Mouse (Mus musculus) embryonic facial prominence, embryonic 11.5 days (tissue): ENCODE data around the gene Jchain. TPM values are rescaled to one million over a fixed set of nuclear protein-coding genes. Genes with fewer than 3 reads are reported as not detected.
A peak's percentile ranks its signal among the peaks of the same experiment; 100 is the strongest.

ENCODE experiments used
- ATAC-seq: fragments of 200-750 bp; cut with Nextera tagmentation; replicated peaks from 2 replicates; pipeline ENCODE4 v1.8.0; 2017; ENCODE audit warnings: low read depth; ENCODE audit not compliant: insufficient number of reproducible peaks, low FRiP score, low TSS enrichment
- DNase-seq: peaks from one replicate; pipeline ENCODE4 v3.0.0-alpha.2; 2015; ENCODE audit warnings: low spot score
- H3K27ac ChIP-seq: fragments of 300-500 bp; sonication (generic); replicated peaks from 2 replicates; pipeline ENCODE4 v1.5.1; 2014; ENCODE audit warnings: mild to moderate bottlenecking, low read depth, low read length, control low read depth
- H3K27me3 ChIP-seq: fragments of 300-500 bp; sonication (generic); 2 replicates; pipeline ENCODE4 v1.6.1; 2014; ENCODE audit warnings: mild to moderate bottlenecking, low read length, moderate library complexity, mixed read lengths; ENCODE audit not compliant: control insufficient read depth, insufficient read depth
- H3K36me3 ChIP-seq: fragments of 300-500 bp; sonication (generic); replicated peaks from 2 replicates; pipeline ENCODE4 v1.6.1; 2014; ENCODE audit warnings: low read depth, mild to moderate bottlenecking, low read length, moderate library complexity, mixed read lengths; ENCODE audit not compliant: control insufficient read depth, insufficient read depth
- H3K4me1 ChIP-seq: fragments of 300-500 bp; sonication (generic); 2 replicates; pipeline ENCODE4 v1.6.1; 2014; ENCODE audit warnings: low read length, mixed read lengths; ENCODE audit not compliant: control insufficient read depth, insufficient read depth
- H3K4me2 ChIP-seq: fragments of 300-500 bp; sonication (generic); 2 replicates; pipeline ENCODE4 v1.6.1; 2014; ENCODE audit warnings: low read depth, mild to moderate bottlenecking, control low read depth, low read length, moderate library complexity
- H3K4me3 ChIP-seq: fragments of 300-500 bp; sonication (generic); 2 replicates; pipeline ENCODE4 v1.5.1; 2014; ENCODE audit warnings: low read depth, low read length, control low read depth
- H3K9ac ChIP-seq: fragments of 300-500 bp; sonication (generic); replicated peaks from 2 replicates; pipeline ENCODE4 v1.6.1; 2014; ENCODE audit warnings: mild to moderate bottlenecking, control low read depth, low read length
- H3K9me3 ChIP-seq: fragments of 300-500 bp; sonication (generic); replicated peaks from 2 replicates; pipeline ENCODE4 v1.6.1; 2016; ENCODE audit warnings: mild to moderate bottlenecking, low read length, inconsistent platforms, mixed read lengths; ENCODE audit not compliant: control insufficient read depth
- WGBS: fragments of 180-500 bp; shearing (Covaris S2); extraction: QIAGEN DNeasy Blood & Tissue Kit; methylation state at CpG from one replicate; pipeline ENCODE4 v1.1.7; 2014; 5-methylcytosine and 5-hydroxymethylcytosine counted together
- polyA plus RNA-seq: library from polyadenylated mRNA; unstranded; fragments of >200 nt; fragmentation: Nextera tagmentation; extraction: Ambion mirVana; gene quantifications from 2 replicates; pipeline ENCODE4 v1.2.1, GENCODE M21; 2014

Gene Jchain
- 0.35 and 0.39 TPM in 2 replicates for polyA plus RNA-seq

DNA sequence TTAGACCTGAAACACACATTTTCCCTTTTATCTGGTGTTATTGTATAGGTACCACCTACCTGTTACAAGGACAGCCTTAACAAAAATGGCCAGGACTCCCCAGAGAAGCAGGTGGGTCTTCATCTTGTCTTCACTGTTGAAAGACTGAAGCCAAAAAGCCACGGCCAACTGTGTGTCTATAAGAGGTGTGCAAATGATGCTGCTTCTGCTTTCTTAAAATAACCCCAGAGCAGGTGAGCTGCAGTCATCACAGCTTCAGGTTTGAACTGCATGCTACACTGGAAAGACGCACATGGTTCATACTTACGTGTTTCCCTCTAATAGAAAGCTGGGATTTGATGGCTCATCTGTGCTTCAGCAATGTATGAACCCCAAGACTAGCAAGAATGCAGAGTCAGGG lies at the start of gene Jchain:
Gene Jchain, minus strand, starts transcription at position 235 of the 400 bp plus-strand sequence.
- Histone ChIP-seq H3K9ac (no peak within 1 kb of the TSS), H3K4me3 (no peak within 1 kb of the TSS), H3K4me2 (no peak within 1 kb of the TSS), H3K36me3 (no peaks in the 10 kb centered on the region), H3K4me1 (no peaks in the 10 kb centered on the region), H3K27ac (no peak within 1 kb of the TSS), H3K9me3 (no peaks in the 10 kb centered on the region), H3K27me3 (no peaks in the 10 kb centered on the region)
- 92% methylated on average over 3 of the region's 3 CpGs for WGBS
- DNase-seq (no peak), ATAC-seq (no peak)

DNA sequence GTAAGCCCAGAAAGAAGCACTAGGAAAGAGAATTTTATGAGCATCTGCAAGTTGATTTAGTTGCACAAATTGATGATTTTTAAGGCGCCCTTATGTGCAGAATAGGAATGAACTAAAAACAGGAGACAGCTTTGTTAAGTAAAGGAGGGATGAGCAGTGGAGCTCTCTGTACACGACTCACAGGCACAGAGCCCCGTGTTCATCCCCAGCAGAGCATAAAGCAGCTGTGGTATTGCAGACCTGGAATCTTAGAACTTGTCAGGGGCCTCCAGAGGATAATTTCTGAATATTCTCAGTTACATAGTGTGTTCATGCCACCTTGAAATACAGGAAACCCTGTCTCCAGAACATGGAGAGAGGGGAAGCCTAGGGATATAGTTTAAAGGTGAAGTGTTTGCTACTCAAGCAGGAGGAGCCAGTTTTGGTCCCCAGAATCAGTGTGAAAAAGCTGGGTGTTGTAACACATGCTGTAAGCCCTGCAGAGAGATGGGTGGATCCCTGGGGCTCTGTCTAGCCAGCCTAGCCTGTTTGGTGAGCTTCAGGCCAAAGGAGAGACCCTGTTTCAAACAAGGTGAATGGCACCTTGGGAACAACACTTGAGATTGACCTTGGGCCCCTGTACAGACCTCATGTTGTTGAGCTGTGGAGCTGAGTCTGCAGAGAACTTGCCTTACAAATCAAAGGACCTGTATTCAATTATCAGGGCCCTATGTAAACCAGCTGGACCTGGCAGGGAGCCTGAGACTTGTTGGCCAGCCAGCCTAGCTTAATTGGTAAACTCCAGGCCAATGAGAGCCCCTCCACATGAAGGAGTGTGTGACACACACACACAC lies 48.0 kb upstream of the Jchain start:
- 79% methylated on average over 3 of the region's 3 CpGs for WGBS
- Histone ChIP-seq H3K4me1 (no peaks in the 10 kb centered on the region), H3K27ac (no peak overlapping the region), H3K9me3 (no peaks in the 10 kb centered on the region), H3K27me3 (no peaks in the 10 kb centered on the region), H3K4me3 (no peak overlapping the region), H3K36me3 (no peaks in the 10 kb centered on the region), H3K4me2 (no peak overlapping the region), H3K9ac (no peak overlapping the region)
- ATAC-seq: no peak; the same call in 1 of the 2 replicates
- DNase-seq: peak; percentile 48

DNA sequence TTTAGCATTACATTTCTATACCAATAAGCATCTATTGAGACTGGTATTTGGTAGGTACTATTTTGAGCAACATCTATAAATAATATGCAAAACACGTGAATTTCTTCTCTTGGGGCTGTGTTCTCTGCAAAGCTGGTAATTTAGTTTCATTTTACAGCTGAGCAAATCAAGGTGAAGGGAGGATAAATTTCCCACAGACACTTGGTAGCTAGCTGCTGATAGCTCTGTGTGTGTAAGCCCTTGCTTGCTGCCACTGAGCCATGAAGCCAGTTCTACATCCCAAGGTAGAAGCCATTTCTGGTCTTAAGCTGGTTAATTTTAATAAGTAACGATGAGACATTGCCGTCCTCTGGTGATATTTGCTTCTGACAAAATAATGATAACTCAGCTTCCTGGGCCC lies 47.1 kb upstream of the Jchain start:
- Histone ChIP-seq H3K4me1 (no peaks in the 10 kb centered on the region), H3K9ac (no peak overlapping the region), H3K9me3 (no peaks in the 10 kb centered on the region), H3K27ac (no peak overlapping the region), H3K27me3 (no peaks in the 10 kb centered on the region), H3K4me2 (no peak overlapping the region), H3K4me3 (no peak overlapping the region), H3K36me3 (no peaks in the 10 kb centered on the region)
- DNase-seq (no peak), ATAC-seq (no peak)
- 88% methylated on average over 3 of the region's 3 CpGs for WGBS

DNA sequence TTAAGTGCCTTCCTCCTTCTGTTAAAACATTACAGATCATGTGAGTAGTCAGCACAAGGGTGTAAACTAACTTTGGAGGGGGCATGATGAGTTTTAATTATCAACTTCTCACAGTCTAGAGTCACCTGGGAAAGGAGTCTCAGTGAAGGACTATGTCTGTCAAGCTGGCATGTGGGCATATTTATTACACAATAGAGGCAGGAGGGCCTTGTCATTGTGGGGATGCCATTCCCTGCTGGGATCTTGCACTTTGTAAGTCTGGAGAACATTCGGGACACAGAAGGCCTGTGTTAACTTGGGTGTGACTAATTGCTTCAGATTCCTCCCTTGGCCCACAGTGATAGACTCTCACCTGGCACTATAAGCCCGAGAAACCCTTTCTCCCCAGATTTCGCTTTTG lies 41.9 kb upstream of the Jchain start:
- no peak overlapping the region for H3K27ac ChIP-seq
- H3K4me3 ChIP-seq: no peak overlapping the region
- H3K36me3 ChIP-seq: no peaks in the 10 kb centered on the region
- H3K4me1 ChIP-seq: no peaks in the 10 kb centered on the region
- no peak overlapping the region for H3K9ac ChIP-seq
- no peak overlapping the region for H3K4me2 ChIP-seq
- no peaks in the 10 kb centered on the region for H3K27me3 ChIP-seq
- DNase-seq: no peak
- ATAC-seq: no peak
- WGBS: 76% methylated on average over 3 of the region's 3 CpGs
- H3K9me3 ChIP-seq: no peaks in the 10 kb centered on the region

DNA sequence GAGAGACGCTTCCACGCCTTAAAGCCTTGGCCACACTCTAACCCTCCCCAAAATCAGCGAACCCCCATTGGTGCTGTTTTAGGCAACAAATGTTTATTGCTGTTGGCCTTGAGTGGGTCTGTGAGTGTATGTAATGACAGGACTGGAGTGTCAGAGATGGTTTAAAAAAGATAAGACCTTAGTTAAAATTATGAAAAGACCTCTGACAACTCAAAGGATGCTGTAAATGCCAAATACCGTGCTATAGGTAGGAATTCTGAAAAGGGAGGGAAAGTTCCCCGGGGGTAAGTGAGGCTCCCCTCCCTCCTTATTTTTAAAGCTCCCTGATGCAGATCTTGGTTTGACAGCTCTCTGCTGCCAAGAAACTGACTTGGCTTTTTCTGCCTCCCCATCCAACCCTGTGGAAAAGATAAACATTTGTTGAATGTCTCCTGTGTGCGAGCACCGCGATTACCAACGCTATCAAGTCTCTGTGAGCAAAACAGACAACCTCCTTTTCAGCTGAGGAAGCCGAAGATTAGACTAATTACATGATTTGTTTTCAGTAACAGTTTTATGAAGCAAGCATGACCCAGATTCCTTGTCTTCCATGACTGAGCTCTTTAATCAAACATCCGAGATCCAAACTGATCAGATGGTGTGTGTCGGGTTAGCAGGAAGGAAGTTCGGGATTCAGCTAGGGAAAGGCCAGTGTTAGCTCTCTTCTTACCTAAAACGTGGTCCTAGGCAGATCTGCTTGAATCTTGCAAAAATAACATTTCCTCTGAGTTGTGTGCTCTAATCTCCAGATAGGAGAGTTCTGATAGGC lies 38.5 kb upstream of the Jchain start:
- H3K9me3 ChIP-seq: no peaks in the 10 kb centered on the region
- WGBS: 4% methylated on average over 14 of the region's 14 CpGs
- no peaks in the 10 kb centered on the region for H3K4me1 ChIP-seq
- peak; percentile 21 for DNase-seq
- H3K27me3 ChIP-seq: no peaks in the 10 kb centered on the region
- H3K9ac ChIP-seq: peak overlapping the region; percentile 75
- H3K4me3 ChIP-seq: peak overlapping the region; percentile 87
- no peak for ATAC-seq
- H3K27ac ChIP-seq: no peak overlapping the region
- peak overlapping the region; percentile 76 for H3K4me2 ChIP-seq
- H3K36me3 ChIP-seq: no peaks in the 10 kb centered on the region

DNA sequence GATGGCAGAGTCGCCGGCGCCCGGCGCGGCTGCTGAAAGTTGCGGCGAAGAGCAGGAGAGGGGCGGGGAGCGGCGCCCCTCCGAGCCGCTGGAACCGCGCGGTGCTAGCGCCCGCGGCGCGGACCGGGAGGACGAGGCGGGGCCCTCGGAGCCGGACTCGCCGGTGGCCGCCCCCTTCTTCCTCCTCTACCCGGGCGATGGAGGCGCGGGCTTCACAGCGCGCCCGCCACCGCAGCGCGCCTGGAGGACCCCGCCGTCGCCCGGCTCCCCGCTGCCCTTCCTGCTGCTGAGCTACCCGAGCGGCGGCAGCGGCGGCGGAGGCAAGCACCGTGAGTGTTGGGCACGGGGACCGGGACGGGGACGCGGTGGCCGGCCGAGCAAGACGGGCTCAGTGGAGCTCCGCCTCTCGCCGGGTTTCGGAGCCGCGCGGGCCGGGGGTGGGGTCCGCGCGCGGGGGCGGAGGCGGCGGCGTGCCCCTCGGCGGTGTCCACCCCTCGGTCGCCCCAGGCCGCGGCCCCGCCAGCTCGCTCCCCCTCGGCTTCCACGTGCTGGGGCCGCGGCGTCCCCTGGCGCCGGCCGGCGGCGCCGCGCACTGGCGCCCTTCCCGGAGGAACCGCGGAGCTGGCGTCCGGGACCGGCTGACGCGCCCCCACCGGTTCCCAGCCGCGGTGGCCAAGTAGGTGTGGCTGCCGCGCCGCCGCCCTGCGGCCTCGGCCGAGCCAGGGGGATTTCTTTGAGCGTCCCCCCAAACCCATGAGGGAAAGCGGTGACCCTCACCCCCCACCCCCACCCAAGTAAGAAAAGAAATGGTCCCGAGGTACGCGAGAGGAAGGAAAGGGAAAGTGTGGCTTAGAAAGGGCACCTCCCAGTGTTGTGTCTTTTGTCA lies 37.7 kb upstream of the Jchain start:
- Histone ChIP-seq H3K9ac (peak overlapping the region; percentile 75), H3K9me3 (no peaks in the 10 kb centered on the region), H3K4me1 (no peaks in the 10 kb centered on the region), H3K4me3 (peak overlapping the region; percentile 87), H3K27ac (peak overlapping the region; percentile 70), H3K27me3 (no peaks in the 10 kb centered on the region), H3K36me3 (no peaks in the 10 kb centered on the region), H3K4me2 (peak overlapping the region; percentile 76)
- DNase-seq: peak; percentile 52
- WGBS: under 1% methylated on average over 68 of the region's 119 CpGs
- peak; percentile 74 for ATAC-seq

DNA sequence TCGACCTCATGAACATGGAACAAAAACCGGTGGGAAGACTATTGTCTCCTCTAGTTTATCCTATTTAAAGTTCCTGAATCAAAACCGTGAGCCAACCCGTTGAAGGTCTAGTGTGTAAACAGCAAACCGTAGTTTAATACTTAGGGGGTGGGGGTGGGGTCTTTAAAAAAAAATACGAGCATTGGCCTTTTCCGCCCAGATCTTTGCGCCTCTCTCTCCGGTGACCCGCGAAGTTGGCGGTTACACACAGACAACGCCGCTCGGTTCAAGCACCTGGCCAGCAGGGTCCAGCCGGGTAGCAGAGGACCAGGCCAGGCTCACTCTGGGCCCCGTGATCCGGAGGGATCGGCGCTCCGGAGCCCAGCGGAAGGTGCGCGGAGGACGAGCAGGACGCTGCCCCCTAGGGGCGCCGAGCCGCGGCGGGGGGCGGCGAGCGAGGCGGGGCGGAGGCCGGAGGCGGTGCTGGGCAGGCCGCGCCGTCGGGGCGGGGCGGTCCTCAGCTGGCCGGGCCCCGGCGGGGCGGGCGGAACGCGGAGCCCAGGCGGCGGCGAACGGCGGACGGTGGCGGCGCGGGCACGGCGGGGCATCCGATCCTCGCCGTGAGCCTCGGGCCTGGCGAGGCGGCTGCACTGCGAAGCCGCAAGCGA lies 36.9 kb upstream of the Jchain start, which contains the start of gene Rufy3:
Gene Rufy3, plus strand, starts transcription at position 540 of the 647 bp plus-strand sequence.
- H3K27me3 ChIP-seq: no peaks in the 10 kb centered on the region
- no peaks in the 10 kb centered on the region for H3K36me3 ChIP-seq
- peak within 1 kb of the TSS; percentile 76 for H3K4me2 ChIP-seq
- H3K4me1 ChIP-seq: no peaks in the 10 kb centered on the region
- peak within 1 kb of the TSS; percentile 87 for H3K4me3 ChIP-seq
- DNase-seq: peak; percentile 82
- H3K9ac ChIP-seq: peak within 1 kb of the TSS; percentile 75
- H3K9me3 ChIP-seq: no peaks in the 10 kb centered on the region
- peak; percentile 88 for ATAC-seq
- H3K27ac ChIP-seq: peak within 1 kb of the TSS; percentile 70
- WGBS: under 1% methylated on average over 54 of the region's 71 CpGs
